Mouse (Mus musculus) hindbrain, postnatal 0 days (tissue): ENCODE data around the gene Ppp2r2c. TPM values are rescaled to one million over a fixed set of nuclear protein-coding genes. Genes with fewer than 3 reads are reported as not detected.
"Not testable (repeated sequence)": the region's sequence is repeated elsewhere in the genome, so short reads cannot be mapped to it uniquely, and the experiment has no call there.

Experiments
- ATAC-seq: fragments of 200-750 bp; cut with Nextera tagmentation; 2 replicates; pipeline ENCODE4 v1.8.0; 2017; ENCODE audit warnings: mild to moderate bottlenecking, moderate TSS enrichment, moderate library complexity
- DNase-seq: peaks from one replicate; pipeline ENCODE4 v3.0.0-alpha.2; 2015; ENCODE audit warnings: low spot score
- H3K27ac ChIP-seq: fragments of 300-500 bp; sonication (generic); 2 replicates; pipeline ENCODE4 v1.5.1; 2014; ENCODE audit warnings: mild to moderate bottlenecking
- H3K27me3 ChIP-seq: fragments of 300-500 bp; sonication (generic); 2 replicates; pipeline ENCODE4 v1.6.1; 2014; ENCODE audit warnings: low read length, mixed read lengths; ENCODE audit not compliant: insufficient read depth
- H3K36me3 ChIP-seq: fragments of 300-500 bp; sonication (generic); 2 replicates; pipeline ENCODE4 v1.6.1; 2014; ENCODE audit warnings: low read length, mixed read lengths; ENCODE audit not compliant: insufficient read depth
- H3K4me1 ChIP-seq: fragments of 300-500 bp; sonication (generic); 2 replicates; pipeline ENCODE4 v1.6.1; 2014; ENCODE audit warnings: antibody characterized with exemption, low read length, mixed read lengths; ENCODE audit not compliant: insufficient read depth
- H3K4me2 ChIP-seq: fragments of 300-500 bp; sonication (generic); 2 replicates; pipeline ENCODE4 v1.6.1; 2014; ENCODE audit warnings: low read depth, mild to moderate bottlenecking, low read length, moderate library complexity, mixed read lengths
- H3K4me3 ChIP-seq: fragments of 300-500 bp; sonication (generic); 2 replicates; pipeline ENCODE4 v1.5.1; 2014; ENCODE audit warnings: low read length
- H3K9ac ChIP-seq: fragments of 300-500 bp; sonication (generic); replicated peaks from 2 replicates; pipeline ENCODE4 v1.6.1; 2014; ENCODE audit warnings: mild to moderate bottlenecking, low read length, moderate library complexity, mixed read lengths
- H3K9me3 ChIP-seq: fragments of 300-500 bp; sonication (generic); 2 replicates; pipeline ENCODE4 v1.6.1; 2016; ENCODE audit warnings: low read length, mixed read lengths
- CTCF ChIP-seq: IDR thresholded peaks from 2 replicates; pipeline ENCODE4 v1.5.1; 2016; ENCODE audit warnings: antibody characterized with exemption, control low read depth, low read depth
- WGBS: fragments of 180-500 bp; shearing (Covaris S2); extraction: QIAGEN DNeasy Blood & Tissue Kit; methylation state at CpG from one replicate; pipeline ENCODE4 v1.1.7; 2014; 5-methylcytosine and 5-hydroxymethylcytosine counted together
- polyA plus RNA-seq: library from polyadenylated mRNA; unstranded; fragments of >200 nt; fragmentation: Nextera tagmentation; extraction: Ambion mirVana; gene quantifications from 2 replicates; pipeline ENCODE4 v1.2.1, GENCODE M21; 2015
- total RNA-seq: library from RNA; depleted of rRNA; stranded (reverse); fragments of >200 nt; gene quantifications from 2 replicates; pipeline ENCODE4 v1.2.3, GENCODE M21; 2014

Ppp2r2c gene
- total and polyA plus RNA-seq, 2 experiments from 2014 or later = 103 to 263 TPM

DNA sequence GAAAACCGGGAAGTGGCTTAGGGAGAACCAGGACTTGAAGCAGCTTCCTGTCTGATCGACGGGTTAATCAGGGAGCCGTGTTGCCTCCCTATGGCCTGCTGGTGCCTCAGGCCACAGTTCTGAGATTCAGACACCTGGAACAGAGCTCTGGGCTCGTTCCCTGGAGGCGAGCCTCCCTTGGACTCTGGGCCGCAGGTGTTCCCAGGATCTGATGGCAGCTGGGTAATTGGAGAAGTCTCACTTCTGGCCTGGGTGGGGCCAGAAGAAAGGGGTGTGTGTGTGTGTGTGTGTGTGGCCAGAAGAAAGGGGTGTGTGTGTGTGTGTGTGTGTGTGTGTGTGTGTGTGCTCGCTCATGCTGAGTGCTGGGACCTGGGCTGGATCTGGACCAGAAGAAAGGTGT is 65.1 kb downstream of the Ppp2r2c start:
- Histone ChIP-seq H3K27ac (no peak overlapping the region), H3K4me3 (no peak overlapping the region), H3K36me3 (peaks cover 22% of the 10 kb centered on the region), H3K4me1 (peaks cover 13% of the 10 kb centered on the region), H3K9ac (no peak overlapping the region), H3K4me2 (no peak overlapping the region), H3K9me3 (no peaks in the 10 kb centered on the region), H3K27me3 (no peaks in the 10 kb centered on the region)
- DNase-seq (no peak), ATAC-seq (no peak)
- WGBS = 66% methylated on average over 7 of the region's 8 CpGs
- no peak for TF ChIP-seq CTCF

DNA sequence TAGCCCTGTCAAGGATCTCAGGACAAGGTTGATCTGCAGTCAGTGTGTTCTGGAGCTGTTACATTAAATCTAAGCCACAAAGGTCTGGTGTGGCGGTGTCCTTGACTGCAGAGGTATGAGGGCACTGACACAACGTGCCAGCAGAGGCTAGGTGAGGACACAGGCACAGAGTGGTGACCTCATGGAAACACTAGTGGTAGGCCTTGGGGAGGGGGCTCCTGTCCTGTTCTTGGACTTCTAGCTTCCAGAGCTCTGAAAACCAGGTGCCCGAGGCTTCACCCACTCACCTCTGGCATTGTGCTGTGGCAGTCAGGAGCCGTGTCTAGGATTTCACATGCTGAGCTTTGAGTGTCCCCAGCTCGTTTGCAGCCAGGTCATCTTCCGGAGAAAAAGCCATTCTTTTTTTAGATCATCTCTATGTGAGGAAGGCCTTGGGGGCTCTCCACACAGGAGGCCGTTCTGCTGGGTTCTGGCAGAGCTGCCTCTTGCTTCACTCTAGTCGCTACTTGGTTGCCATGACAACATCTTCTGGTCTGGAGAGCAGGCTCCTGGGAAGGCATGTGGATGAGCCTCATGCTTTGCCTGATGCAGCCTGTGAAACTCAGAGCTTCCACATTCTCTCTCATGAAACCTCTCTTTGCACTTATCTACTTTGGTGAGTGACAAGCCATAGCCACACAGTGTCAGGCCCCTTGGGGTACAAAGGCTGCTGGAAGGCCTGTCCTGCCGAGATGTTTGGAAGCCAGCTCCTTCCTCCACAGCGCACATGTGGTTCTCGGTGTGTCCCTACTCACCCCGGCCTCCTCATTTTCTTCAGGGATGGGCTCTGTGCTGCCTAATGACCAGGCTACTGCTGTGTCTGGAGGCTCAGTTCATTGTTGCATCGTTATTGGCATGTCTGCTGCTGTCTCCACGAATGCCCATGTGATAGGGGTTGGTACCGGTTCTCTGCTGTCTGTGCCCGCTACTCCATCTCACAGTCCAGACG is 67.5 kb downstream of the Ppp2r2c start:
- 32% methylated on average over 17 of the region's 17 CpGs for WGBS
- peaks cover 10% of the 10 kb centered on the region for H3K36me3 ChIP-seq
- no peak overlapping the region for H3K4me2 ChIP-seq
- no peak overlapping the region for H3K9ac ChIP-seq
- H3K27ac ChIP-seq = peak overlapping the region; percentile 81
- H3K9me3 ChIP-seq = no peaks in the 10 kb centered on the region
- H3K4me1 ChIP-seq = peaks cover 13% of the 10 kb centered on the region
- no peaks in the 10 kb centered on the region for H3K27me3 ChIP-seq
- DNase-seq (peak; percentile 91), ATAC-seq (peak; percentile 83)
- no peak overlapping the region for H3K4me3 ChIP-seq
- no peak for TF ChIP-seq CTCF

DNA sequence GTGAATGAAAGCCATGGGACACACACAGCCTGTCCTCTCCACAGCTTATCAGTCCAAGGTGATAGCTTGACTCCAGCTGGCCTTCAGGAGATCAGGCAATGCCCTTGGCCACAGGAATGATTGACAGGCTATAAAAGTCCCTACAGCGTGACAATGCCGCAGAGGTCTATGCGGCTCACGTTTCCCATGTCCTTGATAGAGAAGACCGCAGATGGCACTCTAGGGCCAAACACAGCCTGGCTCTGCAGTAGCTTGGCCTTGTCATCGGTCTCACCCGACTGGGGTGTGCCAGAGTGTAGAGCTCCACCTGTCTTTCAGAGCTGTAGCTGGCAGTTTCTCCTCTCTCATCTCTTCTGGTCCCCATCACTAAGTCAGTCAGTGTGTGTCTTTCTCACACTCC is 68.2 kb downstream of the Ppp2r2c start:
- no peak overlapping the region for H3K4me2 ChIP-seq
- H3K9me3 ChIP-seq = no peaks in the 10 kb centered on the region
- peaks cover 13% of the 10 kb centered on the region for H3K4me1 ChIP-seq
- DNase-seq (peak; percentile 52), ATAC-seq (peak; percentile 24)
- H3K36me3 ChIP-seq = peaks cover 4% of the 10 kb centered on the region
- H3K27ac ChIP-seq = peak overlapping the region; percentile 81
- H3K9ac ChIP-seq = no peak overlapping the region
- 64% methylated on average over 7 of the region's 7 CpGs for WGBS
- no peak overlapping the region for H3K4me3 ChIP-seq
- peak; percentile 35 for TF ChIP-seq CTCF
- H3K27me3 ChIP-seq = no peaks in the 10 kb centered on the region

DNA sequence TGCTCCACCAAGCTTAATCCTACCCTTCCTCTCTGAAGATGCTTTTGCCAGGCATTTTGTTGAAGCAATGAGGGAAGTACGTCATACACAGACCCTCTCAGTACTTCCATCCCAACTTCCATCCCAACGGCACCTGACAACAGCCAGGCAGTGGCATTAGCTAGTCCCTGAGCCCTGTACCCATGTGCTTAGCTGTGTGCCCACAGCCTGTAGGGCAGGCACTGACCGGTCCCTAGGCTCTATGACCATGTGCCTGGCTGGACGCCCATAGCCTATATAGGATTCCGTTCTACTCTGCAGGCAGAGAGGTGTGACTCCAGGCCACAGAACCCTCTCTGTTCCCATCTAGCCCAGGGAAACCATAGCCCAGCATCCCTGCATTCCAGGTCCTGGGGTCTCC is 69.7 kb downstream of the Ppp2r2c start:
- H3K9ac ChIP-seq = no peak overlapping the region
- no peaks in the 10 kb centered on the region; the same call in 1 of the 2 replicates for H3K36me3 ChIP-seq
- H3K4me3 ChIP-seq = no peak overlapping the region
- ATAC-seq (no peak), DNase-seq (no peak)
- peaks cover 13% of the 10 kb centered on the region for H3K4me1 ChIP-seq
- no peaks in the 10 kb centered on the region for H3K27me3 ChIP-seq
- 85% methylated on average over 5 of the region's 5 CpGs for WGBS
- TF ChIP-seq CTCF = no peak
- H3K27ac ChIP-seq = no peak overlapping the region
- H3K4me2 ChIP-seq = no peak overlapping the region
- H3K9me3 ChIP-seq = no peaks in the 10 kb centered on the region

DNA sequence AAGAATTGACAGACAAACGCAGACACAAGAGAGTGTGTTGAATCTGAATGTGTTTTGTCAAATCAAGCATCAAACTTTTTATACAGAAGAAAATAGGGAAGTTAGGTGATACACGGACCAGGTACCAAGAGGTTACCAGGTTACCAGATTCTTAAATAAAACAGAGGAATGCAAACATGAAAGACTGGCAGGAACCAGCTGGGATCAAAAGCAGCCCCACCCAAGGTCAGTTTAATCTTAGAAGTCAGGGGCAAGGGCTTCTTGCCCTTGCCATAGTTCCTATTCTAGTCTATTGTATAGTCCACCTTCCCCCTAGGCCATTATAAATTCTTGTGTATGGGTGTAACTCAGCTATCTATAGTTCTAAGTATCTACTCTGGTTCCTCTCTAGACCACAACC is 70.7 kb downstream of the Ppp2r2c start:
- 76% methylated on average over 2 of the region's 2 CpGs for WGBS
- H3K4me1 ChIP-seq = peaks cover 13% of the 10 kb centered on the region
- H3K27me3 ChIP-seq, H3K4me2 ChIP-seq, ATAC-seq, H3K27ac ChIP-seq, H3K4me3 ChIP-seq, H3K9me3 ChIP-seq, H3K9ac ChIP-seq, H3K36me3 ChIP-seq, DNase-seq: not testable (repeated sequence)

DNA sequence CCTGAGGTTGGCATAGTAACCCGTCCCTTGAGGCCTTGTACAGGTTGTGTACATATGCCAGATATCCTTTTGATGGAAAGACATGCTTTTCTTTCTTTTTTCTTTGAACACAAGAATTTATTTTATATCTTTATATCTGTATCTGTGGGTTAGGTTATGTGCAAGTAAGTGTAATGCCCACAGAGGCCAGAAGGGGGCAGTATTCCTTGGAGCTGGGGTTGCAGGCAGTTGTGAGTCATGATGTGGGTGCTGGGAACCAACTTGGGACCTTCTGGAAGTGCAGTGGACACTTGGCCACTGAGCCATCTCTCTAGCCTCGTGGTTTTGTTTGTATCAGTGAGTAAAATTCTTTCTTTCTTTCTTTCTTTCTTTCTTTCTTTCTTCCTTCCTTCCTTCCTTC is 74.1 kb downstream of the Ppp2r2c start:
- no peak for DNase-seq
- 91% methylated on average over 2 of the region's 2 CpGs for WGBS
- ATAC-seq = no peak
- Histone ChIP-seq H3K4me2 (no peak overlapping the region), H3K27ac (no peak overlapping the region), H3K9ac (no peak overlapping the region), H3K4me1 (no peaks in the 10 kb centered on the region), H3K9me3 (no peaks in the 10 kb centered on the region), H3K27me3 (no peaks in the 10 kb centered on the region), H3K4me3 (no peak overlapping the region), H3K36me3 (no peaks in the 10 kb centered on the region; the same call in 1 of the 2 replicates)
- peak; percentile 47 for TF ChIP-seq CTCF

DNA sequence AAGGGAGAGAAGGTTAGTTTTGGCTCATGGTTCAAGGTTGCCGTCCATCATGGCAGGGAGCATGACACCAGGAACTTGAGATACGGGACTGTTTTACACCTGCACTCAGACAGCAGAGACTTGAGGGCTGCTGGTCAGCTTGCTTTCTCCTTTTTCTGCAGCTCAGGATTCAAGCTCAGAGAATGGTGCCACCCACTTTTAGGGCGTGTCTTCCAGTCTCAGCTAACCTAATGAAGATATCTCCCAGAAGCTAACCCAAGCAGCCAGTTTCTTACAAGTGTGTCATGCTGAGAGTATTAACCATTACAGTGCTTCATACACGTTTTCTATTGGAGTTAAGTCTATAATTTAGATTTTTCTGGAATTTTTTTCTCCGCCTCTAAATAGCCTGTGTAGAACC is 76.2 kb downstream of the Ppp2r2c start:
- Histone ChIP-seq H3K9me3 (no peaks in the 10 kb centered on the region), H3K9ac (no peak overlapping the region), H3K4me2 (no peak overlapping the region), H3K4me3 (no peak overlapping the region), H3K36me3 (peaks cover 5% of the 10 kb centered on the region; the same call in 1 of the 2 replicates), H3K27me3 (no peaks in the 10 kb centered on the region), H3K4me1 (no peaks in the 10 kb centered on the region), H3K27ac (peak overlapping the region; percentile 69; the same call in 1 of the 2 replicates)
- DNase-seq (no peak), ATAC-seq (no peak)
- TF ChIP-seq CTCF = no peak
- 71% methylated on average over 5 of the region's 5 CpGs for WGBS
